Mouse (Mus musculus) central nervous system, embryonic 11.5 days (tissue): ENCODE data around the gene Mgat4a. TPM values are rescaled to one million over a fixed set of nuclear protein-coding genes. Genes with fewer than 3 reads are reported as not detected.

Experiments used
- polyA plus RNA-seq: library from polyadenylated mRNA; depleted of rRNA; stranded (reverse); fragments of >200 nt; gene quantifications from 2 replicates; pipeline ENCODE4 v1.2.3, GENCODE M21; 2012; rRNA removed

Gene Mgat4a
- 2.5 and 4.2 TPM in 2 replicates for polyA plus RNA-seq

DNA sequence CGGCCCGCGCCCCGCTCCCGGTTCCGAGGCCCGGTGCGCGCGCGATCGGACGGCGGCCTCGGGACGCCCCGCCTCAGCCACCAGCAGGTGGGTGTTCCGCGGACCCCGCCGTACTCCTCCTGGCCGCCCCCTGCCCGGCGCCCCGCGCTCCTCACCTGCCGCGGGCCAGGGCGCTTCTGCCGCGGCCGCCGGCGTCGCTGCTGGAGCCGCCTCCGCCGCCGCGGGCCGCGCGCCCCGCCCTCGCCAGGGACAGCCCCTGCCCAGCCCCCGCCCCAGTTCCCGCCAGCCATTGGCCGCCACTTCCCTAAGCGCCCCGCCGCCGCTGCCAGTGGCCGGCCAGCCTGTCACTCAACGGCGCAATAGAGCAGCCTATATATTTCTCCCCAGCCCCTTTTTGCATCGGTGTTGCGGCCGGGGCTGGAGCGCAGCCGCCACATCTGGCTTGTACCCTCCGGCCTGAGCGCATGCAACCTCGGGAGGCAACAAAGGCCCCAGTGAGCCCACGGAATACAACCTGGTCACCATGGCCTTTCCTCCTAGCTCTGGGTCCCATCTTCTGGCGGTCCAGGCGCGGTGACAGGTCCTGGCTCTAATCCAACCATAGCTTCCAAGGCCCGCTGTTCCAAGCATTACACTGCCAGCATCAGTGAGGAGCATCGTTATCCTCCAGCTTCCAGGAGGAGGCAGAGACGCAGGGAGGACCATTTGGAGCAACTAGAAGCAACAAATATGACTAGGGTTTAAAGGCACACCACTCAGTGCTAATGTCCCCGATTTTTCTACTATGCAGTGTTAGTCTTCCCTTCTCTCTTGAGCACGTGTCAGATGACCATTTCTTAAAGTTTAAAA is at the start of gene Mgat4a:
Gene Mgat4a, minus strand, starts transcription at position 207 of the 849 bp plus-strand sequence.

DNA sequence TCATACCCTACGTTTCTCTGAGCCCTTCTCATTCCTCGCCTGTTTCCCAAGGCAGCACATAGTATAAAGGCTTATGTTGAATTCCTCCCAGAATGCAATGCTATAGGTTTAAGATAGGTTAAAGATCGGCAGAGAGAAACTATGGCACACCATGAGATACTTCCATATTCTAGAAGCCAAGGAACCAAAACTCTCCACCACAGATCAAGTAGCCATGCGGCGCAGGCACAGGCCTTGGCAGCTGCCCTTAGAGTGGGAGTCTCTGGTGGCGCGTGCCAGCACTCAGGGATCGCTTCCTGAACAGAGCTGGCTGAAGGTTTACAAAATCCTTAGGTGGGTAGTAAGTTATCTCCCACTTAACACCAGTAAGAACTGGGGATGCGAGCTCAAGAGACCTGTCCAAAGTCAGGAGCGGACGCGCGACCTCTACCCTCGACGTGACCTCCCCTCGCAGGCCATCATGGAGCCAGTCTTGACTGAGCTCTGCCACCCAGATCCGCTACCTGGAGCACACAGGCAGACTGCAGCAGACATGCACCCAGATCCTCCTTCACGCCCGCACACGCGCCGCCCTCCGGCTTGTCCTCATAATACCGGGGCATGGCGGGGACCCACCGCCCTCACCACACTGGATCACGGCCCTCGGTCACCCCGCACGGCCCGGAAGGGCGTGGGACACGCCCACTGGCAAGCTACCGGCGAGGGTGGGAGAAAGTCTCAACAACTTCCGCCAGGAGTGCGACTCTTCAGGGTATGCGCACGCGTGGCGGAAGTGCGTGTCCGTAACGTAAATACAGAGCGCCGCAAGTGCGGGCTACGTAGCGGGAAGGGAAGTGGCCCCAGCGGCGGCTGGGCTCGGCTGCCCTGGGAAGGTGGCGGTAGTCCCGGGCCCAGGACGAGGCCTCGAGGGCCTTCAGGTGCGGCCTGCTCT is 111.2 kb downstream of the Mgat4a start, which contains the start of the genes Coa5 and Unc50:
Gene Coa5, minus strand, starts transcription at position 738 of the 931 bp plus-strand sequence.
Gene Unc50, plus strand, starts transcription at position 774 of the 931 bp plus-strand sequence.

Other genes with a start within 250 kb of the Mgat4a start
- 16.0 and 20.7 TPM in 2 replicates for gene Inpp4a, start 241.2 kb downstream of the Mgat4a start, polyA plus RNA-seq
- 30.0 and 49.2 TPM in 2 replicates for gene Coa5, start 110.9 kb downstream of the Mgat4a start, polyA plus RNA-seq
- gene Unc50, start 110.9 kb downstream of the Mgat4a start, polyA plus RNA-seq: 77.1 and 89.6 TPM in 2 replicates
- 0.84 and 0.93 TPM in 2 replicates for gene 2010300C02Rik, start 179.1 kb upstream of the Mgat4a start, polyA plus RNA-seq